Mouse (Mus musculus) stomach, postnatal 0 days (tissue): ENCODE data around the gene Dop1b.

Source experiments
- CTCF ChIP-seq: IDR thresholded peaks from 2 replicates; pipeline ENCODE4 v1.5.1; 2016; ENCODE audit warnings: antibody characterized with exemption, low read depth, mild to moderate bottlenecking, moderate library complexity
- EP300 ChIP-seq: optimal IDR thresholded peaks from 2 replicates; pipeline ENCODE3; 2016; ENCODE audit warnings: antibody characterized with exemption

- TF ChIP-seq CTCF (no peak), EP300 (no peak)
Measured at GRCm38 (mm10) chr16:93799071-93799470, 87.4 kb downstream of the Dop1b start.
